Mouse (Mus musculus) midbrain, embryonic 12.5 days (tissue): ENCODE results near the gene Abi3. TPM values are rescaled to one million over a fixed set of nuclear protein-coding genes. Genes with fewer than 3 reads are reported as not detected.

Source experiments
- ATAC-seq: fragments of 200-750 bp; cut with Nextera tagmentation; 2 replicates; pipeline ENCODE4 v1.8.0; 2017; ENCODE audit warnings: low read depth, moderate TSS enrichment, moderate library complexity; ENCODE audit not compliant: low FRiP score
- H3K27ac ChIP-seq: fragments of 300-500 bp; sonication (generic); replicated peaks from 2 replicates; pipeline ENCODE4 v1.5.1; 2016; ENCODE audit warnings: mild to moderate bottlenecking
- H3K27me3 ChIP-seq: fragments of 300-500 bp; sonication (generic); 2 replicates; pipeline ENCODE4 v1.6.1; 2016; ENCODE audit warnings: mild to moderate bottlenecking
- H3K36me3 ChIP-seq: fragments of 300-500 bp; sonication (generic); 2 replicates; pipeline ENCODE4 v1.6.1; 2016
- H3K4me1 ChIP-seq: fragments of 300-500 bp; sonication (generic); 2 replicates; pipeline ENCODE4 v1.6.1; 2016
- H3K4me2 ChIP-seq: fragments of 300-500 bp; sonication (generic); replicated peaks from 2 replicates; pipeline ENCODE4 v1.6.1; 2016; ENCODE audit warnings: mild to moderate bottlenecking, moderate library complexity
- H3K4me3 ChIP-seq: fragments of 300-500 bp; sonication (generic); 2 replicates; pipeline ENCODE4 v1.5.1; 2016; ENCODE audit warnings: mild to moderate bottlenecking
- H3K9ac ChIP-seq: fragments of 300-500 bp; sonication (generic); replicated peaks from 2 replicates; pipeline ENCODE4 v1.6.1; 2016; ENCODE audit warnings: mild to moderate bottlenecking, moderate library complexity
- H3K9me3 ChIP-seq: fragments of 300-500 bp; sonication (generic); 2 replicates; pipeline ENCODE4 v1.6.1; 2016; ENCODE audit warnings: mild to moderate bottlenecking
- WGBS: fragments of 180-500 bp; shearing (Covaris S2); methylation state at CpG from one replicate; pipeline ENCODE4 v1.1.7; 2016; 5-methylcytosine and 5-hydroxymethylcytosine counted together
- polyA plus RNA-seq: library from polyadenylated mRNA; unstranded; fragments of >200 nt; fragmentation: Nextera tagmentation; extraction: Ambion mirVana; gene quantifications from 2 replicates; pipeline ENCODE4 v1.2.1, GENCODE M21; 2016

Gene Abi3
- polyA plus RNA-seq, 1 experiment from 2014 or later: 1.8 TPM

- WGBS: 18% methylated on average over 21 of the region's 21 CpGs
- Histone ChIP-seq H3K27ac (peak overlapping the region; percentile 92), H3K4me3 (peak overlapping the region; percentile 63), H3K4me2 (peak overlapping the region; percentile 81), H3K9me3 (no peaks in the 10 kb centered on the region), H3K27me3 (no peaks in the 10 kb centered on the region), H3K4me1 (peaks cover 15% of the 10 kb centered on the region), H3K36me3 (no peaks in the 10 kb centered on the region), H3K9ac (peak overlapping the region; percentile 63)
- peak; percentile 9; the same call in 1 of the 2 replicates for ATAC-seq
These were observed 15.6 kb upstream of the Abi3 start for GRCm38 (mm10) chr11:95857716-95858527.

GRCm38 (mm10) chr11:95857306-95857705 lies 15.0 kb upstream of the Abi3 start:
- no peak overlapping the region for H3K27ac ChIP-seq
- H3K4me3 ChIP-seq: no peak overlapping the region
- H3K9ac ChIP-seq: no peak overlapping the region
- no peaks in the 10 kb centered on the region for H3K36me3 ChIP-seq
- peak overlapping the region; percentile 81 for H3K4me2 ChIP-seq
- 85% methylated on average over 4 of the region's 4 CpGs for WGBS
- peaks cover 15% of the 10 kb centered on the region for H3K4me1 ChIP-seq
- H3K27me3 ChIP-seq: no peaks in the 10 kb centered on the region
- no peaks in the 10 kb centered on the region for H3K9me3 ChIP-seq
- ATAC-seq: no peak

- Histone ChIP-seq H3K4me2 (no peak overlapping the region), H3K4me1 (peaks cover 8% of the 10 kb centered on the region; the same call in 1 of the 2 replicates), H3K36me3 (no peaks in the 10 kb centered on the region), H3K4me3 (no peak overlapping the region), H3K9ac (no peak overlapping the region), H3K9me3 (no peaks in the 10 kb centered on the region), H3K27ac (no peak overlapping the region), H3K27me3 (no peaks in the 10 kb centered on the region)
- WGBS: 64% methylated on average over 5 of the region's 5 CpGs
- no peak for ATAC-seq
These were observed 11.4 kb upstream of the Abi3 start for GRCm38 (mm10) chr11:95853684-95854083.

GRCm38 (mm10) chr11:95850898-95851297 lies 8.6 kb upstream of the Abi3 start:
- H3K4me3 ChIP-seq: no peak overlapping the region
- H3K9ac ChIP-seq: no peak overlapping the region
- no peaks in the 10 kb centered on the region for H3K9me3 ChIP-seq
- no peaks in the 10 kb centered on the region for H3K27me3 ChIP-seq
- no peak for ATAC-seq
- no peaks in the 10 kb centered on the region for H3K36me3 ChIP-seq
- no peak overlapping the region for H3K27ac ChIP-seq
- H3K4me1 ChIP-seq: no peaks in the 10 kb centered on the region
- 77% methylated on average over 2 of the region's 2 CpGs for WGBS
- H3K4me2 ChIP-seq: no peak overlapping the region

- H3K9ac ChIP-seq: no peak overlapping the region
- H3K4me1 ChIP-seq: peaks cover 3% of the 10 kb centered on the region; the same call in 1 of the 2 replicates
- no peak overlapping the region for H3K4me3 ChIP-seq
- H3K27me3 ChIP-seq: peaks cover 36% of the 10 kb centered on the region
- H3K36me3 ChIP-seq: no peaks in the 10 kb centered on the region
- H3K27ac ChIP-seq: no peak overlapping the region
- ATAC-seq: no peak
- no peaks in the 10 kb centered on the region for H3K9me3 ChIP-seq
- WGBS: 71% methylated on average over 4 of the region's 4 CpGs
- H3K4me2 ChIP-seq: no peak overlapping the region
These were observed 2.7 kb upstream of the Abi3 start for GRCm38 (mm10) chr11:95844935-95845334.

GRCm38 (mm10) chr11:95843421-95843950 lies 1.2 kb upstream of the Abi3 start:
- no peak overlapping the region for H3K9ac ChIP-seq
- 68% methylated on average over 6 of the region's 6 CpGs for WGBS

GRCm38 (mm10) chr11:95842953-95843352 lies 677 bp upstream of the Abi3 start:
- peaks cover 3% of the 10 kb centered on the region; the same call in 1 of the 2 replicates for H3K4me1 ChIP-seq
- H3K27ac ChIP-seq: no peak overlapping the region
- no peak overlapping the region for H3K4me3 ChIP-seq
- peaks cover 36% of the 10 kb centered on the region for H3K27me3 ChIP-seq
- no peak overlapping the region for H3K9ac ChIP-seq
- no peak for ATAC-seq
- no peaks in the 10 kb centered on the region for H3K9me3 ChIP-seq
- 79% methylated on average over 5 of the region's 5 CpGs for WGBS
- H3K36me3 ChIP-seq: no peaks in the 10 kb centered on the region
- H3K4me2 ChIP-seq: no peak overlapping the region

More at GRCm38 (mm10) chr11:95843421-95843950, 1.2 kb upstream of the Abi3 start:
- ATAC-seq: no peak
- Histone ChIP-seq H3K36me3 (no peaks in the 10 kb centered on the region), H3K27ac (no peak overlapping the region), H3K4me3 (no peak overlapping the region), H3K27me3 (peaks cover 36% of the 10 kb centered on the region), H3K4me1 (peaks cover 3% of the 10 kb centered on the region; the same call in 1 of the 2 replicates), H3K9me3 (no peaks in the 10 kb centered on the region), H3K4me2 (no peak overlapping the region)

- Histone ChIP-seq H3K27ac (no peak overlapping the region), H3K4me1 (peaks cover 3% of the 10 kb centered on the region), H3K36me3 (no peaks in the 10 kb centered on the region), H3K9ac (no peak overlapping the region), H3K4me2 (no peak overlapping the region), H3K4me3 (no peak overlapping the region), H3K9me3 (no peaks in the 10 kb centered on the region), H3K27me3 (peaks cover 47% of the 10 kb centered on the region)
- ATAC-seq: no peak
- 62% methylated on average over 10 of the region's 10 CpGs for WGBS
These were observed 812 bp downstream of the Abi3 start for GRCm38 (mm10) chr11:95841498-95841830.

- Histone ChIP-seq H3K4me2 (no peak overlapping the region), H3K4me1 (peaks cover 3% of the 10 kb centered on the region), H3K27me3 (peaks cover 52% of the 10 kb centered on the region), H3K9ac (no peak overlapping the region), H3K4me3 (no peak overlapping the region), H3K27ac (no peak overlapping the region), H3K9me3 (no peaks in the 10 kb centered on the region), H3K36me3 (no peaks in the 10 kb centered on the region)
- ATAC-seq: no peak
- whole genome bisulfite sequencing: 72% methylated on average over 5 of the region's 5 CpGs
These were observed 1.4 kb downstream of the Abi3 start for GRCm38 (mm10) chr11:95840694-95841497.

- H3K9me3 ChIP-seq: no peaks in the 10 kb centered on the region
- peaks cover 9% of the 10 kb centered on the region for H3K4me1 ChIP-seq
- no peak overlapping the region for H3K9ac ChIP-seq
- H3K27me3 ChIP-seq: peaks cover 62% of the 10 kb centered on the region
- H3K4me2 ChIP-seq: no peak overlapping the region
- 72% methylated on average over 8 of the region's 8 CpGs for WGBS
- no peak for ATAC-seq
- no peak overlapping the region for H3K4me3 ChIP-seq
- no peak overlapping the region for H3K27ac ChIP-seq
- H3K36me3 ChIP-seq: no peaks in the 10 kb centered on the region
These were observed 3.0 kb downstream of the Abi3 start for GRCm38 (mm10) chr11:95838999-95839868.

- peaks cover 68% of the 10 kb centered on the region for H3K27me3 ChIP-seq
- H3K4me3 ChIP-seq: no peak overlapping the region
- H3K4me1 ChIP-seq: peaks cover 14% of the 10 kb centered on the region
- ATAC-seq: no peak
- no peak overlapping the region for H3K4me2 ChIP-seq
- H3K9me3 ChIP-seq: no peaks in the 10 kb centered on the region
- no peak overlapping the region for H3K27ac ChIP-seq
- WGBS: 77% methylated on average over 4 of the region's 4 CpGs
- H3K9ac ChIP-seq: no peak overlapping the region
- H3K36me3 ChIP-seq: no peaks in the 10 kb centered on the region
These were observed 3.7 kb downstream of the Abi3 start for GRCm38 (mm10) chr11:95838598-95838997.
